Mouse (Mus musculus) megakaryocyte progenitor cell, adult 5-6 weeks (primary cell): Measurements from ENCODE around the gene Cars. TPM values are rescaled to one million over a fixed set of nuclear protein-coding genes. Genes with fewer than 3 reads are reported as not detected.

ENCODE experiments used
- ATAC-seq: replicated peaks from 2 replicates; pipeline ENCODE4 v1.8.0; 2016; ENCODE audit warnings: mild to moderate bottlenecking, moderate TSS enrichment, inconsistent platforms; ENCODE audit not compliant: poor library complexity
- total RNA-seq, 2 experiments: library from RNA; stranded (forward) in 1 of 2; stranded (reverse) in 1 of 2; fragments of 157-497, 149-512 nt in 1 of 2; fragments of 200-1000 nt in 1 of 2; gene quantifications; 2 replicates each; pipeline versions ENCODE4 v1.2.3 to v1.2.4; 2015 to 2017

The Cars gene
- total RNA-seq (2015): 40.3 and 55.4 TPM in 2 replicates
- 47.5 and 74.5 TPM in 2 replicates for total RNA-seq (2017)

DNA sequence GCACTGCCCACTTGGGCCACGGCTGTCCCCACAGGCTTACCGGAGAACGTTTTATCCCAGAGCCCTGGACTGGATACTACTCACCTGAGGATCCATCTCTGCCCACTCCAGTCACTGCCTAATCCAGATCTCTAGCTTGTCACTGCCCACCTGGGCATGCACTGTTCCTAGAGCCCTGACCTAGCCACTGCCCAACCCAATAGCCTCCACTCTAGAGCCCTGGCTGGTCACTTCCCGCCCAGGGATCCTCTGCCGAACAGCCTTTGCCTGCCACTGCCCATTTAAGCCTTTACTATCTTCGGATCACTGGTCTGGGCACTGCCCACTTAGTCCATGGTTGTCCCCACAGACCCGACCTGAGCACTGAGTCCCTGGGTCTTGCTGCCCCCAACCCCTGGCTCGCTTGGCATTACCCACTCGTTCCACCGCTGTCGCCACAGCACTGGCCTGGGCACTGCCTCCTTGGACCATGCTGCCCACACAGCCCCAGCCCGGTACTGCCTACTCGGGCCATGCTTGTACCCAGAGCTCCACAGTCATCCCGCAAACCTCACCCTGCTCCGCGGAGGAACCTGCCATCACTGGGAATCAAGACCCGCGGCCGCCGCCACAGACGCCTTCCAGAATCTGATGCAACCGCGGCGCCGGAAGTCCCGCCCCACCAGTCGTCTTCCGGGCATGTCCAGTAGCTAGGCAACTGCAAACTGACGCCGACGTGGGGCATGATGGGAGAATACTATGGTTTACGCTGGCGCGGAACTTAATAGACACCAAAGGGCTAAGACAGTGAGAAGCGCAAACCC, at the start of gene Cars:
Cars (minus strand) TSS at position 663 of the 803 bp plus-strand sequence.
- peak; percentile 93 for ATAC-seq

DNA sequence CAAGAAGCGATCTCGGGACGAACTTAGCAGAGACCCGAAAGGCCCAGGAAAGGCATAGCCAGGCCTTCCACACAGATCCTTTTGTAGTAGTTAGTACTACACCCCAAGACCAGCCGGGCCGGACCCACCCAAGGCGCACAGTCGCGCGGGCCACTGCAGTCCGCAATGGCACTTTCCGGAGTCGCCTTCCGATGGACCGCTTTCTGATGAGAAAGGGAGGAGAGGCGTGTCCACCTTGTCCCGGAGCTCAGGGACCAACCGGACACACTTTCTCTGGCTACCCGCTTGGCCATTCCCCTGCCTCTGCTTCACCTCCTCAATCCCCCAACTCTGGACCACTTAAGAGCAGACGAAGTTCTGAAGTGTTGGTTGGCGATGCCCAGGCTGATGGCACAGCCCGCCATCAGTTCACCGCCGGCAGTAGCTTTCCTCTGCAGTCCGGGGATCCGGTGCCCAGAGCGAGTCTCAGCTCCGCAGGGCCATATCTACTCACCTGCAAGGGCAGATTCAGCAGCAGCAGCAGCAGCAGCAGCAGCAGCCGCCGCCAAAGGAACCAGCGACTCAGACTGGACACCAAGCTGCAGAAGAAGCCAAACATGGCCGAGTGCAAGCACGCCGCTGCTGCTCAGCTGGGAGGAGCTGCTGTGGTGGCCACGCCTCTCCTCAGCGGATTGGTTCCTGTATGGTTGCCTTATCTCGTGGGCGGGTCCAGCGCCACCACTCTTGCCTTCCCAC, 49.3 kb upstream of the Cars start, which contains the start of gene Tnfrsf22:
Tnfrsf22 (minus strand) TSS at position 628 of the 735 bp plus-strand sequence.
- ATAC-seq: peak; percentile 100

DNA sequence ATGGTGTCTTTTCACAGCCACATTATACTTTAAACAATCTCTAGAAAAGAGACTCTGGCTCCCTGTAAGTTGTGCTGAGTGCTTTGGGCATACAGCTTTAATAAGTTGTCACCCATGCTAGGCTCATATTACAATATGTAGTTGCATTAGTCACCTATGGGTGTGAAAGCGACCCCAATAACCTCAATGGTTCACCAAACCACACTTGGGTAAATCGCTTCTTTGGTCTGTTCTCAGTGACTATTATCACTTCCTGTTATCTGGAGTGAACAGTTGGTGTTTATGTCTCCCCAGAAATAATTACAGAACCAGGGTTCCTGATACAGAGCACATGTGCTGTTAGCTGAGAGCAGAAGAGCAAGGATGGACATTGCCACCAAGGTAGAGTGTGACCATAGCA, 44.1 kb upstream of the Cars start:
- peak; percentile 54 for ATAC-seq

DNA sequence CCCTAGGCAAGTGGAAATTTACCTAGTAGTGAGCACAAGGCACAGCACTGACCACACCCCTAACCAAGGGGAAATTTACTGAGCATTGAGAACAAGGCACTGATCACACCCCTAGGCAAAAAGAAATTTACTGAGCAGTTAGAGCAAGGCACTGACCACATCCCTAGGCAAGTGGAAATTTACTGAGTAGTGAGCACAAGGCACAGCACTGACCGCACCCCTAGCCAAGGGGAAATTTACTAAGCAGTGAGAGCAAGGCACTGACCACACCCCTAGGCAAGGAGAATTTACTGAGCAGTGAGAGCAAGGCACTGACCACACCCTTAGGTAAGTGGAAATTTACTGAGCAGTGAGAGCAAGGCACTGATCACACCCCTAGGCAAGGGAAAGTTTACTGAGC, 36.8 kb upstream of the Cars start:
- ATAC-seq: peak; percentile 61

DNA sequence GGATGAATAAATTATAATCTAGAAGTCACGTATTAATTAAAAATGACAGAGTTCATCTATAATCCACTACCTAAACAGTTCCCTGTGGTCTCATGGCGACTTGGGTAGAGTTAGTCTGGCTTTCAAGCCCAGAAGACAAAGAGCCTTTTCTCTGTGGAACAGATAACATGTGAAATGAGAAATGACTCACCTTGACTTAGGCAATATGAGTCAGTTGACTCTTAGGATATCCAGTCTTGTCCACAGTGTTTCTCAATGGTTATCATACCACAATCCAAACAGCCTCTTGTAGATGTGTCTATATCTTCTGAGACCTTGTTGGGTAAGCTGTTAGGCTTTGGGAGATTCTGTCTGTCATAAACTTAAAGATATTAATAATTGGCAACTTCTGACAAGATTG, 31.6 kb upstream of the Cars start:
- peak; percentile 28; the same call in 1 of the 2 replicates for ATAC-seq

DNA sequence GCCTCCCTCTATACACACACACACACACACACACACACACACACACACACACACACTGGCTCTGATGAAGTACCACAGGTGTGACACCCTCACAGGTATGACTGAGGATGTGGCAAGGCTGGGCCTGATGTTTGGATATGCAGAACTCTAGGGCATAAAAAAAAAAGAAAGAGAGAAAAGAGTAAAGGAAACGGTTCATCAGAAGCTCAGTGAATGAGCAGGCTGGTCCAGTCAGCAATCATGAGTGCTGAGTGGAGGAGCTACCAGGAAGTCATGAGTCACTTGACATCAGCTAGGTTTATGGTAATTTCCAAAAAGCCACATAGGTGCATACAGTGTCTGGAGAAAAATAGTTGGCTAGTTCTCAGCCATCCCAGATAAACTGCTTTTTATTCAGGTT, 29.6 kb upstream of the Cars start:
- no peak for ATAC-seq

DNA sequence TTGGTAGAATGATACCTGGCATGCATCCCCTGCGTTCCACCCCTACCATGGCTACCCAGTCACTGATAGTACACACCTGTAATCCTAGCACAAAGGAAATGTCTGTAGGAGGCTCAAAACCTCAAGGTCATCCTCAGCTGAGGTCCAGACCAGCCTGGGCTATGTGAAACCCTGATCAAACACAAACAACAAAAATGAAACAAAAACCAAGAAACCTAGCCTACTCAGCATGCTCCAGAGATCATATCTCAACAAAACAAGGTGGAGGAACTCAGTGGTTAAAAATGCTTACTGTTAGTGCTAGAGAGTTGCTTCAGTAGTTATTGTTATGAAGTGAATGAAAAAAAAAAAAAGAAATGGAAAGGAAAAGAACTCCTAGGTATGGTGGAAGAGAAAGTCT, 28.6 kb upstream of the Cars start, which contains the start of gene Tnfrsf26:
Tnfrsf26 (minus strand) TSS at position 183 of the 400 bp plus-strand sequence.
- 0 out of 2 replicates have a peak, but pooled peaks have one; percentile 10 for ATAC-seq

DNA sequence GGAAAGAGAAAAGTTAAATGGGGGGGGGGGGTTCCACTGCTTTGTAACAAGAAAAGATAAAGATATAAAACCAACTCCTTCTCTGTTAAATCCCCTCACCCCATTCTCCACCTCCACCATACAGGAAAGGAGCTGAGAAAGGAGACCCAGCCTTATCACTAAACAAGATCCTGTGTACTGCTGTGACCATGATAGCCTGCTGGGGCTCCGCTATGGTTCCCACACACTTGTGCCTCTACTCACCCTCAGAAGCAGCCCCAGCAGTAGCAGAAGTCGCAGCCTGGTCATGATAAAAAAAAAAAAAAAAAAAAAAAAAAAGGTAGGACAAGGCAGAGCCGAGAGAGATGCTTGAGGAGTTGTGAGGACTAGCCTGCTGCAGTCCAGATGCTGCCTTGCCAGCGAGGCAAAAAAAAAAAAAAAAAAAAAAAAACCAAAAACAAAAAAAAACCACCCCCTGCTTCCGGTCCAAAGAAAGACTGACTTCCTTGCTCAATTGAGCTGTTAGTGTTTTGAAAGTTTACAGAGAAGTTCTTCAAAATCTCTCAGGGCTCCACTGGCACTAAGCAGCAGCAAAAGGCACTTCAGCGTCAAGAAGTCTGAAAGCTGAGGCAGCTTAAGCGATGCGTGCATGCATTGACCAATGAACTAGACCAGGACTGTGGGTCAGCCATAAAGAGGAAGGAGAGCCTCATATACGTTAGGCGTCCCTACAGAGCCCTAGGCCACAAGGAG, 27.8 kb upstream of the Cars start:
- ATAC-seq: peak; percentile 74

DNA sequence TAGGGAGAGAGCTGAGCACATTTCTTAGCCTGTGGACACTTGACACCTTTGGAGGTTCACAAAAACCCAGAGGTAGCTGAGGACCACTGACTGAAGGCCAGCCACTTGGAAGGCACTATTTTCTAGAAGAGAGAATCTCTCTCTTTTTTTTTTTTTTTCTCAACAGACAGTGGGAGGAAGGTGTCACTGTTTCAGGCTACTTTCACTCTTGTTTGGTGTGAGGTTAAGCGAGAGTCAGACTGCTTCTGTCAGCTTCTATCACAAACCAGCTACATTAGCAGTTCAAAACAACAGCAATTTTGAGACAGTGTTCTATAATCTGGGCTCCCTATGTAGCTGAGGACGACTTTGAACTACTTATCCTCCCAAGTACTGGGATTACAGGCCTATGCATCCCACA, 26.3 kb upstream of the Cars start:
- no peak for ATAC-seq

DNA sequence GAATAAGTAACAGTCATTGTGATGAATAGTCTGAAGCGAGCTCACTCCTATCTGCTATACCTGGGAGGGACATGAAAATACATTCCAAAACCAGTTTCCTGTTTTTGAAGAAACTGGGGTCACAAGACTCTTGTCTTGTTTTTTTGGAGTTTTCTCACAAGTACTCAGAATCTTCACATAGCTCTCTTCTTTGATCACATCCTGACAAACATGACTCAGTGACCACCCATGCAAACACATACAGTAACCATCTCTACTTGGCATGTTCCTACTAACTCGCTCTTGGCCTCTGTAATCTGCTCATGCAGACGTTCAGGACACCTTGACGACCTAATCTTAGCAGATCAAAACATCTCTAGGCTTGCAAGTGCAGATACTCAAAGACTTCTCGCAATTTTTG, 25.3 kb upstream of the Cars start:
- ATAC-seq: no peak

DNA sequence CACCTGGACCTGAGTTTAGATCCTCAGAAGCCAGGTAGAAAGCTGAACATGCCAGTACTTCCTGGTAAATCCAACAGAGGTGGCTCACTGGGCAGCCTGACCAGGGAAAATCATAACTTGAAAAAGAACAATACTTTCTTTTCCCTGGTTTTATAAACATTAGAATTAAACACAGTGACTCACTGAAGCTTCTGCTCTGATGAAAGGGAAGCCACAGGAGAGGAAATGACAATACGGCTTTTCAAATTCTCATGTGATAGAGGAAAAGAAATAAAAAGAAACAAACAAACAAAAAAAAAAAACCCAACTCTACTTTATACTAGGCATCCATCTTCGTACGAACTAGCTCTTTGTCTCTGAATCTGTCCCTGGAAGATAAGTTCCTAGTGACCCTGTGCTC, 24.7 kb upstream of the Cars start:
- no peak for ATAC-seq

DNA sequence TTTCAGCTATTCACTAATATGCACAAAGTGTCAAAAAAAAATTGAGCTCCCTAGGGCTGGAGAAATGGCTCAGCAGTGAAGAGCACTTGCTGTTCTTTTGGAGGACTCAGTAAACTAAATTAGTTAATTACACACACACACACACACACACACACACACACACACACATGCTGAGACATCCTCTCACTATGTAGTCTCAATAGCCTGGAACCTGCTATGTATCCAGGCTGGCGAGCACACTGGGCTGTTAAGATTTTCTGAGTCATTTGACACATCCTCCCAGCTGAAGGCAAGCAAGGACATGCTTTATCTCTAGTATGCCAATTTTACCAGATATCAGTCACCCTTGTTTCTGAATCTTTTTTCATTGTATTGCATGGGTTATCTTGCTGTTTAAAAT, 21.1 kb upstream of the Cars start:
- no peak for ATAC-seq

DNA sequence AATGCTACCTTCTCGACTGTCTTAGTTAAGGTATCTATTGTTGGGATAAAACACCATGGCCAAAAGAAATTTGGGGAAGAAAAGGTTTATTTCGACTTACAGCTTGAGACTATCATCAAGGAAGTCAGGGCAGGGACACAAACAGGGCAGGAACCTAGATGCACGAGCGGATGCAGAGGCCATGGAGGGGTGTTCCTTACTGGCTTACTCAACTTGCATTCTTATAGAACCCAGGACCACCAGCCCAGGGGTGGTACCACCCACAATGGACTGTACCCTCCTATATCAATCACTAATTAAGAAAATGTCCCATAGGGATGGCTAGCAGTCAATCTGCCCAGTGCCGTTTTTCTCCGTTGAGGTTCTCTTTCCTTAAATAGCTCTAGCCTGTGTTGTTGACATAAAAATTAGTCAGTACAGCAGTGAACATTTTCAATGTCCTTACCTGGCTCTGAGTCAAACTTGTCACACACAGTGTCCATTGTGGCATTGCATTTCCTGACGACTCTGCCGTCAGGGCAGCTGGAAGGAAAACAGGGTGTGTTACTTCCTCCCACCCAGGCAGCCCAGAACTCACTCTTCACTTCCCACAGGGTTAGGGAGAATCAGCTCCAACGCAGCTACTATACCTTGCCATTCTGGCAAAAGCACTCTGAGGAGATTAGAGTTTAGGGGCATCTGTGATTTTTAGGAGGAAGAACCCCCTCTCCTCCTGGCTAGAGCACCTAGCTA, 14.7 kb upstream of the Cars start:
- ATAC-seq: peak; percentile 39; the same call in 1 of the 2 replicates

DNA sequence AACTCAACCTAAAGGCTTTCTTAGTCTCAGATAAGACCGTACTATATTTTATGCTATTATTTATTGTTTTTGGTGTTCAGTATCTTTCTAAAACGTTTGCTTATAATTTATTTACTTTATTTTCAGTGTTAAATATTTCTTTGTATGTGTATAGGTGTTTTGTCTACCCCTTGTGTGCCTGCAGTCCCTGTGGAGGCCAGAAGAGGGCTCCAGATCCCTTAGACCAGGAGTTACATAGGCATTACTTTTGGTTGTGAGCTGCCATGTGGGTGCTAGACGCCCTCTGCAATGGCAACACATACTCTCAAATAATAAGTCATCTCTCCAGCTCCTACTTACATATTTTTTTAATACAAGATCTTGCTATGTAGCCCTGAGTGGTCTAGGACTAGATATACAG, 12.3 kb upstream of the Cars start:
- ATAC-seq: peak; percentile 74

DNA sequence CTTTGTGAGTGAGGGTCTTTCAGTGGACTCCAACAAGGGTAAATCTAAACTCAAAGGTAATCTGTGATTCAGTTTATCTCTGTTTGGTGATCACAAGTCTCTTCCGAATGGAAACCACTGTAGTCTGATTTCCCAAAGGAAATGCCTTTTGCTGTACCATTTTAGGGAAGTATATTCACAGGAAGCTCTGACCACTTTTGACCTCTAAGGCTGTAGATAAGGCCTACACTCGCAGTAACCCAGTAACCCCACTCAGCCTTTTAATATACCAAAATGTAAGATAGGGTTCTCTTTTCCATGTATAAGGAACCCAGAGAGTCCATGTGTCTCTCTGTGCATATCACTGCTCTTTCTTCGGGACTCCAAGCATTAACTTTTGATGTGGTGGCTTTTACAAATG, 5.4 kb upstream of the Cars start:
- ATAC-seq: peak; percentile 55

DNA sequence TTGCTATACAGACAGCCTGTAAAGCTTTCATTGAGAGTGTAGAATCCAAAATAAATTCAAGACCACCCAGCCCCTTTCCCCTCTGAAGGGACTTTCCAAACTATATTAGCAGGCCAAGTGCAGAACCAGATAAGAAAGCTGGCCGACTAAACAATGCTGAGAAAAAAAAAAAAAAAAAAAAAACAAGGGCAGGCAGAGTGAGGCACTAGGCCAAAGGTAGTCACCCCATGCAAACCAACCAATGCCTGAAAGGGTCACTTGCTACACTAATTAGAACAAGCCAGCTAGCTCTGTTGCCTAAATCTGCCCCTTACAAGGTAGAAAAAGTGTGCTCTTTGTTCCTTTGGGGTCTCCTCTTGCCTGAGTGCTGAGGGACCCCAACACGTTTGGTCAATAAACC, 5.0 kb upstream of the Cars start:
- no peak for ATAC-seq

DNA sequence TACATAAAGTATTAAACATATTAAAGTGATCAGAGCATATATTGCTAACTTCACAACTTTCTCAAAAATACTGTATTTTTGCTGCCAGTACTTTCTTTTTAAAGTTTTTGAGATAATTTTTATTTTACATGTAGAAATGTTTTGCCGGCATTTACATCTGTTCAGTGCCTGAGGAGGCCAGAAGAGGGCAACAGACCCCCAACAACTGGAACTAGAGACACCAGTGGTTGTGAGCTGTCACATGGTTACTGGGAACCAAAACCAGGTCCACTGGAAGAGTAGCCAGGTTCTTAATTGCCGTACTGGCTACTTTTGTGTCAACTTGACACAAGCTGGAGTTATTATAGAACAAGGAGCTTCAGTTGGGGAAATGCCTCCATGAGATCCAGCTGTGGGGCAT, 1.8 kb upstream of the Cars start:
- peak; percentile 38; the same call in 1 of the 2 replicates for ATAC-seq

DNA sequence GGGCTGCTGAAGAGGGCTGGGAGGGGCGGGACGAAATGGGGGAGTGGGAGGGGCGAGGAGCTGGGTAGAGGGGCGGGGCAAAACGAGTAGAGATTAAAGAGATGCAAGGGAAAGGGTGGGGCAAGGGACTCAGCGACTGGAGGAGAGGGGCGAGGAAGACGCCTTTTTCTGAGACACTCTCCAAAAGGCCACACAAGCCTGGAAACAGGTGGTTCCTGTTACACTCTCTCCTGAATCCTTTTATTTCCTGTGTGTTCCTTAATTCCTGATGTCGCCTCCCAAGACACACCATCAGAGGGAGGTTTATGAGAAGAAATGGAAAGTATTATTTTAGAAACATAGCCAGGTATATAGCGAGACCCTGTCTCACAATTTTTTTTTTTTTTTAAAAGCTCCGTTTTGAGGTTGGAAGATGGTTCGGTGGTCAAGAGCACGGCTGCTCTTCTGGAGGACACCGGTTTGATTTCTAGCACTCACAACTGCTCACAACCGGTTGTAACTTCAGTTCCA, 396 bp upstream of the Cars start:
- no peak for ATAC-seq

DNA sequence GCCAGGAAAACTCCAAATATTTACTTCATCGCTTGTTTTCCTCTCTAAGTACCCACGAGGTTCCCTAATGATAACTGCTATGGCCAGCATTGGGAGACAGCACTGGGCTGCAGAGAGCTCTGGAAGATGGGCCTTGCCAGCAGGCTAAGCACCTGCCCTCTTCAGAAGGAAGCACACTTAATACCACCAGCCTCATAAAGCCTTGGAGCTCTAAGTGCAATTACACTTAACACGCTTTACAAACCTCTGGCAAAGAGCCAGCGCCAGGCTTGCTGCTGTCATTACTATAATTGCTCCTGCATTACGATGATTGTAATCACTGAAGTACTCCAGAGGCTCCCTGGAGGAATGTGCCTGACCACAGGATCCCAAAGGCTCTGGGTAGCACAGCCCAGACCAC, 5.0 kb downstream of the Cars start:
- no peak for ATAC-seq

DNA sequence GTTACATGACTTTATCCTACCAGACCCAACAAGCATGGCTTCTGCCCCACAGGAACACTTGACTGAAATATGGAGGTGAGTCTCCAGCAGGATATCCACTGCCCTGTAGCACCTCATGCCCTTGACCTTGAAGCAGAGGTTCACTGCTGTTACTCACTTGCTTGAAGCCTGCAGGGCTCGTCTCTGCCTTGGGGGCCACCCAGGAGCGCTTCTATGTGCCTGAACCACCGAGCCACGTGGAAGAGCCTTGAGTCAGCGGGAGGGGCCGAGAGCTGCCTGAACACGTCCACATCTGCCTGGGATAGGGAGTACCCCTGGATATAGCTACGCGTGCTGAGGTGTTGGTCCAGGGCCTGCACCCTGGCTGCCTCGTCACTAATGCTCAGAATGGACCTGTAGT, 7.6 kb downstream of the Cars start:
- ATAC-seq: no peak
